Mouse (Mus musculus): Measurements from ENCODE around the gene 4833439L19Rik. TPM values are rescaled to one million over a fixed set of nuclear protein-coding genes. Genes with fewer than 3 reads are reported as not detected.
A peak's percentile ranks its signal among the peaks of the same experiment; 100 is the strongest.

4833439L19Rik gene
- polyA plus RNA-seq, 1 experiment from 2014 or later = 268 TPM

GRCm38 (mm10) chr13:54520221-54520620 lies 45.0 kb downstream of the 4833439L19Rik start:
- Histone ChIP-seq H3K4me1 (ENCODE audit: control insufficient read depth, insufficient read depth, low read depth, low read length) (no peaks in the 10 kb centered on the region), H3K9me3 (ENCODE audit: control insufficient read depth, low read length) (peaks cover 4% of the 10 kb centered on the region; the same call in 1 of the 2 replicates), H3K4me3 (ENCODE audit: low read length) (no peak overlapping the region), H3K27ac (ENCODE audit: low read depth, low read length) (no peak overlapping the region), H3K27me3 (replicated peaks; ENCODE audit: control insufficient read depth, insufficient read depth, low read length) (no peaks in the 10 kb centered on the region), H3K36me3 (ENCODE audit: control insufficient read depth, insufficient read depth, low read length) (peaks cover 14% of the 10 kb centered on the region), H3K4me2 (ENCODE audit: low read length) (no peak overlapping the region), H3K9ac (ENCODE audit: low read depth, low read length) (no peak overlapping the region)
- WGBS = 90% methylated on average over 4 of the region's 4 CpGs
- no peak for ATAC-seq

- no peaks in the 10 kb centered on the region for H3K36me3 ChIP-seq (ENCODE audit: control insufficient read depth, insufficient read depth, low read length)
- H3K4me1 ChIP-seq (ENCODE audit: control insufficient read depth, insufficient read depth, low read depth, low read length) = peaks cover 15% of the 10 kb centered on the region
- H3K9ac ChIP-seq (ENCODE audit: low read depth, low read length) = no peak overlapping the region
- no peak overlapping the region for H3K27ac ChIP-seq (ENCODE audit: low read depth, low read length)
- H3K9me3 ChIP-seq (ENCODE audit: control insufficient read depth, low read length) = no peaks in the 10 kb centered on the region
- H3K27me3 ChIP-seq (replicated peaks; ENCODE audit: control insufficient read depth, insufficient read depth, low read length) = no peaks in the 10 kb centered on the region
- WGBS = 92% methylated on average over 1 of the region's 1 CpGs
- no peak for ATAC-seq
- H3K4me3 ChIP-seq (ENCODE audit: low read length) = no peak overlapping the region
- H3K4me2 ChIP-seq (ENCODE audit: low read length) = no peak overlapping the region
Measured at GRCm38 (mm10) chr13:54505920-54506319, 59.3 kb downstream of the 4833439L19Rik start.

GRCm38 (mm10) chr13:54504611-54505260 lies 60.5 kb downstream of the 4833439L19Rik start:
- peak overlapping the region; percentile 87 for H3K27ac ChIP-seq (ENCODE audit: low read depth, low read length)
- H3K9me3 ChIP-seq (ENCODE audit: control insufficient read depth, low read length) = no peaks in the 10 kb centered on the region
- H3K4me3 ChIP-seq (ENCODE audit: low read length) = peak overlapping the region; percentile 83
- H3K36me3 ChIP-seq (ENCODE audit: control insufficient read depth, insufficient read depth, low read length) = no peaks in the 10 kb centered on the region
- no peak for ATAC-seq
- peak overlapping the region; percentile 95 for H3K9ac ChIP-seq (ENCODE audit: low read depth, low read length)
- peak overlapping the region; percentile 82 for H3K4me2 ChIP-seq (ENCODE audit: low read length)
- 31% methylated on average over 7 of the region's 7 CpGs for WGBS
- H3K4me1 ChIP-seq (ENCODE audit: control insufficient read depth, insufficient read depth, low read depth, low read length) = peaks cover 15% of the 10 kb centered on the region
- H3K27me3 ChIP-seq (replicated peaks; ENCODE audit: control insufficient read depth, insufficient read depth, low read length) = no peaks in the 10 kb centered on the region

- H3K4me2 ChIP-seq (ENCODE audit: low read length) = peak within 1 kb of the TSS; percentile 82
- no peaks in the 10 kb centered on the region for H3K9me3 ChIP-seq (ENCODE audit: control insufficient read depth, low read length)
- H3K27ac ChIP-seq (ENCODE audit: low read depth, low read length) = peak within 1 kb of the TSS; percentile 87
- WGBS = 0% methylated on average over 83 of the region's 105 CpGs
- peak within 1 kb of the TSS; percentile 95 for H3K9ac ChIP-seq (ENCODE audit: low read depth, low read length)
- peak within 1 kb of the TSS; percentile 83 for H3K4me3 ChIP-seq (ENCODE audit: low read length)
- no peaks in the 10 kb centered on the region for H3K27me3 ChIP-seq (replicated peaks; ENCODE audit: control insufficient read depth, insufficient read depth, low read length)
- ATAC-seq = peak; percentile 93
- H3K36me3 ChIP-seq (ENCODE audit: control insufficient read depth, insufficient read depth, low read length) = no peaks in the 10 kb centered on the region
- peaks cover 15% of the 10 kb centered on the region for H3K4me1 ChIP-seq (ENCODE audit: control insufficient read depth, insufficient read depth, low read depth, low read length)
Measured at GRCm38 (mm10) chr13:54503604-54504521, 61.4 kb downstream of the 4833439L19Rik start, which contains the start of gene Simc1. TSS of gene Simc1 (plus strand) at chr13:54503779.

- peaks cover 15% of the 10 kb centered on the region for H3K4me1 ChIP-seq (ENCODE audit: control insufficient read depth, insufficient read depth, low read depth, low read length)
- peak overlapping the region; percentile 87 for H3K27ac ChIP-seq (ENCODE audit: low read depth, low read length)
- no peaks in the 10 kb centered on the region for H3K9me3 ChIP-seq (ENCODE audit: control insufficient read depth, low read length)
- peak overlapping the region; percentile 82 for H3K4me2 ChIP-seq (ENCODE audit: low read length)
- H3K36me3 ChIP-seq (ENCODE audit: control insufficient read depth, insufficient read depth, low read length) = no peaks in the 10 kb centered on the region
- under 1% methylated on average over 14 of the region's 14 CpGs for WGBS
- no peaks in the 10 kb centered on the region for H3K27me3 ChIP-seq (replicated peaks; ENCODE audit: control insufficient read depth, insufficient read depth, low read length)
- peak; percentile 84; the same call in 1 of the 2 replicates for ATAC-seq
- peak overlapping the region; percentile 95 for H3K9ac ChIP-seq (ENCODE audit: low read depth, low read length)
- H3K4me3 ChIP-seq (ENCODE audit: low read length) = peak overlapping the region; percentile 83
Measured at GRCm38 (mm10) chr13:54503278-54503603, 62.0 kb downstream of the 4833439L19Rik start.

- no peaks in the 10 kb centered on the region for H3K36me3 ChIP-seq (ENCODE audit: control insufficient read depth, insufficient read depth, low read length)
- 74% methylated on average over 3 of the region's 3 CpGs for WGBS
- no peaks in the 10 kb centered on the region for H3K9me3 ChIP-seq (ENCODE audit: control insufficient read depth, low read length)
- no peak overlapping the region for H3K4me2 ChIP-seq (ENCODE audit: low read length)
- H3K27ac ChIP-seq (ENCODE audit: low read depth, low read length) = no peak overlapping the region
- no peaks in the 10 kb centered on the region for H3K27me3 ChIP-seq (replicated peaks; ENCODE audit: control insufficient read depth, insufficient read depth, low read length)
- no peak overlapping the region for H3K4me3 ChIP-seq (ENCODE audit: low read length)
- no peak for ATAC-seq
- H3K4me1 ChIP-seq (ENCODE audit: control insufficient read depth, insufficient read depth, low read depth, low read length) = peaks cover 15% of the 10 kb centered on the region
- no peak overlapping the region for H3K9ac ChIP-seq (ENCODE audit: low read depth, low read length)
Measured at GRCm38 (mm10) chr13:54501957-54502690, 63.1 kb downstream of the 4833439L19Rik start.

GRCm38 (mm10) chr13:54501352-54501751 lies 63.9 kb downstream of the 4833439L19Rik start:
- H3K27ac ChIP-seq (ENCODE audit: low read depth, low read length) = no peak overlapping the region
- H3K27me3 ChIP-seq (replicated peaks; ENCODE audit: control insufficient read depth, insufficient read depth, low read length) = no peaks in the 10 kb centered on the region
- WGBS = 71% methylated on average over 2 of the region's 2 CpGs
- H3K4me3 ChIP-seq (ENCODE audit: low read length) = no peak overlapping the region
- no peaks in the 10 kb centered on the region for H3K9me3 ChIP-seq (ENCODE audit: control insufficient read depth, low read length)
- no peak overlapping the region for H3K9ac ChIP-seq (ENCODE audit: low read depth, low read length)
- H3K4me2 ChIP-seq (ENCODE audit: low read length) = no peak overlapping the region
- H3K4me1 ChIP-seq (ENCODE audit: control insufficient read depth, insufficient read depth, low read depth, low read length) = peaks cover 15% of the 10 kb centered on the region
- no peaks in the 10 kb centered on the region for H3K36me3 ChIP-seq (ENCODE audit: control insufficient read depth, insufficient read depth, low read length)
- no peak for ATAC-seq
